Mouse (Mus musculus) ES-E14 (cell line): Measurements from ENCODE around the gene Csrp1.

Source experiments
- CHD2 ChIP-seq: IDR thresholded peaks from 2 replicates; pipeline ENCODE4 v1.6.1; 2014; ENCODE audit warnings: mild to moderate bottlenecking, low read depth, low read length, inconsistent platforms
- MAFK ChIP-seq: IDR thresholded peaks from 2 replicates; pipeline ENCODE4 v1.6.1; 2014; ENCODE audit warnings: mild to moderate bottlenecking, low read depth, low read length, inconsistent platforms; ENCODE audit not compliant: insufficient read depth
- ZC3H11A ChIP-seq: IDR thresholded peaks from 2 replicates; pipeline ENCODE4 v1.6.1; 2012; ENCODE audit warnings: low read depth, mild to moderate bottlenecking, inconsistent platforms, low read length, borderline replicate concordance
- ZNF384 ChIP-seq: IDR thresholded peaks from 2 replicates; pipeline ENCODE4 v1.6.1; 2012; ENCODE audit warnings: low read depth, low read length, inconsistent platforms

DNA sequence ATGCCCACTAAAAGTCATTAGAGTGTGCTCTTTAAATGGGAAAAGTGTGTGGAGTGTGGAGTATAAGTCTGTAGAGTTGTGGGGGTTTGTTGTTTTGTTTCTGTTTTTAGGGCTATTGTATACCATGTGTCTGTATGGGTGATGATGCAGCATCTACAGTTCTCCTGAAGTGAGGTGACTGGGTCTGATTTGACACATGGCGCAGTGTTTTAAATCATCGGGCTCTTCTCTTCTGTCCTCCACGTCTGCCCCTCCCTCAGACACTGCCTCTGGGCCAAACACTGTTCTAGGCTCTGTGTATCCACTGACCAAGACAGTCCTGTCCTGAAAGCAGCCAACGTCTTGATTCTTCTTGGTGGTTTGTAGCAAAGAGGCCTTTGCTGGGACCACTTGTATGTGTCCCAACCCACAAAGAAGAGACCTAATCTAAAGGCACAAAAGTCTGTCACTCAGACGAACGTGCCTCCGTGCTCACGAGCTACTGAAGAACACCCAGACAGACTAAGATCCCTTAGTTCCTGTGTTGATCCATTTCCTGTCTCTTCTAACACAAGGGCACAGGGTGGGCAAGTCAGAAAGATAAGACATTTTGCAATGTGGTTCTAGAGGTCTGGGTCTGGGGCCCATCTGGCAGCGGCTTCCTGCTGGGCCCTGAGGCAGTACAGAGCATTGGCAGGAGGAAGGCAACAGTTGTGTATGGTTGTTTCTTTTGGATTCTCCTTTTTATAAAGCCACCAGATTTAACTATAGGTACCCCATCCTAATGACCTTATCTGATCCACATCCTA lies 5.6 kb upstream of the Csrp1 start:
- TF ChIP-seq MAFK (no peak), ZC3H11A (no peak), CHD2 (no peak), ZNF384 (no peak)
